Mouse (Mus musculus): ENCODE measurements around the gene Pttg1ip.

Pttg1ip gene

DNA sequence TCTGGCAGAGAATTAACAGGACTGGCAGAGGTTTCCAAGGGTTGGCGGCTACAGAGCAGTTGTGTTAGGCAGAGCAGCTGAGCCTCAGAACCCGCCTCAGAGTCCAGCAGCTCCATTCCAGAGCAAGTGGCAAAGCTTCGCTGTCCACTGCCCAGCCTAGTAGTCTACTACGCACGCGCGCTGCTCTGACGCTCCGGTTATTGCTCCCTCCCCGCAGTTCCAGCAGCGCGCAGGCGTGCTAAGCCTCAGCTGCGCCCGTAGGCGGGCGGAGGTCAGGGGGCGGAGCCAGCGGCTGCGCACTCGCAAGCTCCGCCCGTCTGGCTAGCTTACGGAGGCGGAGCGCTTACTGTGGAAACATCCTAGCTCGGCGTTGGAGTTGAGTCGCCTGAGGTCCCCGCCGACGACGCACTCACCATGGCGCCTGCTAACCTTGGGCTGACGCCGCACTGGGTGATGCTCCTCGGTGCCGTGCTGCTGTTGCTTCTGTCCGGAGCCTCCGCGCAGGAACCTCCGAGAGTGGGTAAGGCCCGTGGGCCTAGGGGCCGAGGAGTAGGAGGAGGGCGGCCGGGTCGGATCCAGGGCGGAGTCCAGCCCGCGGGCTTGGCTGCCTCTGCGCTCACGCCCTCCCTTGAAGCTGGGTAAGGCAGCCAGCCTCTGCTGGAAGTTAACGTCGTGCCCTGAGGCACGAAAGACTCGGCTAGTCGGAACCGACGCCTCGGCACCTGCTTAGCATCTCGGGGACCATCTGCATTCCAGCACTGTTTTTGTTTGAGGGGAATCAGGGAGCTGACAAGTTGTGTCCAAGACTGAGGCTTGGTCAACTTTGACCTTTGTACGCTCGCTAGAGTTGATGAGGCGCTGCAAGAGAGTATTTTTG lies at the start of gene Pttg1ip:
Gene Pttg1ip (plus strand): TSS at position 313 of the 877 bp plus-strand sequence.
- DNase-seq (ENCODE audit: low read depth, low spot score), result peak; percentile 94

DNA sequence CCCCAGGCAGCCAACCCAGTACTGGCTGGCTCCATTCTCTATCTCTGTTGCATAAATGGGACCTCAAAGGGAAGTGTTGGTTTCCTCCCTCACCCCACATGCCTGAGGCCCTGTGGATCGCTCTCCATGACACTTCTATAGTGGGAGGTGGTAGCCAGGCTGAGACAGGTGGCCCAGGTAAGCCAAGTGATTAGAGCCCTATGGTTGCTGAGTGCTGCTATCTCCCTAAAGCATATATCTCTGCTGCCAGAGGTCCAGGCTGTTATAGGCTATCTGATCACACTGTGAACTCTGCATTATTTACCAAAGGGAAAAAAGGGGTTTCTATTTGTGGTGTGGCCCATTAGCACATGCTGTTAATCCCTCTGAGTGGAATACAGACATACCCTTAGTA lies 49.5 kb upstream of the Pttg1ip start:
- no peak for DNase-seq (ENCODE audit: low read depth, low spot score)

DNA sequence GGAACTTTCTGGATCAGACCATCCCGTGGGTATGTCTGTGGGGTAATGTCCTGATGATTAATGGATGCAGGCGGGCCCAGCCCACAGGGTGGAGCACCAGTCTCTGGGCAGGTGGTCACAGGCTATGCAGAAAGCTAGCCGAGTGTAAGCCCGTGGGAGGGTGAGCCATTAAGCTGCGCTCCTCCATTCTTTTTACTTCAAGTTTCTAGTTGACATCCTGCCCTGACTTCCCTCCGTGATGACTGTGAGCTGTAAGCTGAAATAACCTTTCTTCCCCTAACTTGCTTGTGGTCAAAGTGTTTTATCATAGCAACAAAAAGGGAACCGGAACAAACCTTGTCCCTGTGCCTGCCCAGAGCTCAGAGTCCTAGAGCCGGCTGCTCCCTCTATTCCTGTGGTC lies 44.8 kb upstream of the Pttg1ip start:
- no peak for DNase-seq (ENCODE audit: low read depth, low spot score)

DNA sequence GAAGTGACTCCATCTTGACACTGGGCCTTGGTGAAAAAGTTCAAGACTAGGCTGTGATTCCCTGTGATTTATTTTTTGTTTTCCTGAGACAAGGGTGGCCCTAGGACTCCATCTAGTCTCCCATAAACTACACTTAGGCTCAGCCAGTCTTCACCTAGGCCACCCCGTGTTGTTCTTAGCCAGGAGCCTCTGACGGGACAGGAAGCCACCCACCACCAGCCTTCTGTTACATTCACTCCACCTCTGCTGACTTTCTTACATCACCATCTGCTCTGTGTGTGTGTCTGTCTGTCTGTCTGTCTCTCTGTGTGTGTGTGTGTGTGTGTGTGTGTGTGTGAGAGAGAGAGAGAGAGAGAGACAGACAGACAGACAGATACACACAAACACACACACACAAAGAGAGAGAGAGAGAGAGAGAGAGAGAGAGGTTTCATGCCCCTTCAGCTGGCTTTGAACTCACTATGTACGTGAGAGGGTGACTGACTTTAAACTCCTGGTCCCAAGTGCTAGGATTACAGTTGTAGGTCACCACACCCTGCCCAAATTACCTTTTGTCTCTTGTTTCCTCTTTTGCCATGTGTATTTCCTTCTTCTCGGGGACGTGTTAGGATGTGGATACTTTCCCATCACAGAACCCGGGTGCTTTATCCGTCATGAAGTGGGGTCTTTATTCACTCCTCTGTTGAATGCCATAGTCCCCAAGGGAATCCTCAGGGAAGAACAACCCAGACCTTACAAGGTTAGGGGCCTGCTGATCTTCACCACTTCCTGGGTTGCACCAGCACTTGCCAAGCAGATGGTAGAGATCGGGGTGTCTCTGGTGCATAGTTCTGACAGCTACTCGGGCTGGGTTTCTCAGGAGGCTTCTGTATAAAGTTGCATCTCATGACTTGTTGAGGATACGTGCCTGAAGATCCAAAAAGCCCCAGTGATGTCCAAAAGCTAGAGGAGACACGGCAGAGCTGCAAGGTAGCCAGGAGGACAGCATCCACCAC lies 44.0 kb upstream of the Pttg1ip start:
- DNase-seq (ENCODE audit: low read depth, low spot score), result no peak

DNA sequence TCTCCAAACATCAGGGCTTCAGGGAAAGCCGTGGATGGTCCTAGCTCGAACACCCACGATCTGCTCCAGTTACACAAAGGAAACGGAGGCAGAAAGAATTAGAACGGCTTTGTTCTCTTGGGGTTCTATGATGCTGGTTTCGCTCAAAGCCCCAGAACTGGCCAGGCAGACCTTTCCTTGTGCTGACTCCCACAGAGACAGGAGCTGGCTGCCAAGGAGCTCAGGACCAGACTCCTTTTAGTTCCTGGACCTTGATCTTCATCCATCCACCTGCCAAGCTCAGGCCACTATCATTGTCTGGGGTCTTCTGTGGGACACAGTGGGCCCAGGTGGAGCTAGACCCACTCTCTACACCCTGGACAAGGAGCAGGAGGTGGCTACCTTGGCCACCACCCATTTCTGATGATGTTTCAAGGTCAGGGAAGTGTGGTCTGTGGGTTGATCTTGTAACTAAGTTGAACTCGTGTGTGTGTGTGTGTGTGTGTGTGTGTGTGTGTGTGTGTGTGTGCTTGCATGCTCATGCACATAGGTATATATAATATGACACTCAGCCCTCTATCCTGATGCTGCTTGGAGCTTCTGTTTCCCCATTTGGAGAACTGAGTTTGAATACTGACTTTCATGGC lies 42.1 kb upstream of the Pttg1ip start:
- no peak for DNase-seq (ENCODE audit: low read depth, low spot score)

DNA sequence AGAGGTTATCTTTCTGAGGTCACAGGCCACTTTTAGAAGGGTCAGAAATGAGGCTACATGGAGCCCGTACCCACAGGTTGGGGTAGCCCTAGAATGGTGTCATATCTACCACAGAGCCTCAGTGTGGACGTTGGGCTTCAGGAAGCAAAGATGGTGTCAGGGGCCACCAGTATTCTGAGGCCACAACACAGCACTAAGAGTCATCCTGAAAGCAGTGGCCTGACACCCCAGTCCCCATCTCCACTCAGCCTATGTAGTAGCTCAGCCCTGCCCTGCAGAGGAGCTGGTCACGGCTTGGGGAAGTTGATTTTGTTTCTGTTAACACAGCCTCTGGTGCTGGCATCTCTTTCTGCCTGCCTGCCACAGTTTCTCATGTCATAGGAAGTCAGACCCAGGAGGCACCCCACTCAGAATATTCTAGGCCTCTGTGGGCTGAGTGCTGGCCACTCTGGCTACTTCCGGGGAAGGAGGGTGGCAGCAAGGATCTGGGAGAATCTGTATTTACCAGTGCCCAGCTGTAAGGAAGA lies 40.9 kb upstream of the Pttg1ip start:
- no peak for DNase-seq (ENCODE audit: low read depth, low spot score)

DNA sequence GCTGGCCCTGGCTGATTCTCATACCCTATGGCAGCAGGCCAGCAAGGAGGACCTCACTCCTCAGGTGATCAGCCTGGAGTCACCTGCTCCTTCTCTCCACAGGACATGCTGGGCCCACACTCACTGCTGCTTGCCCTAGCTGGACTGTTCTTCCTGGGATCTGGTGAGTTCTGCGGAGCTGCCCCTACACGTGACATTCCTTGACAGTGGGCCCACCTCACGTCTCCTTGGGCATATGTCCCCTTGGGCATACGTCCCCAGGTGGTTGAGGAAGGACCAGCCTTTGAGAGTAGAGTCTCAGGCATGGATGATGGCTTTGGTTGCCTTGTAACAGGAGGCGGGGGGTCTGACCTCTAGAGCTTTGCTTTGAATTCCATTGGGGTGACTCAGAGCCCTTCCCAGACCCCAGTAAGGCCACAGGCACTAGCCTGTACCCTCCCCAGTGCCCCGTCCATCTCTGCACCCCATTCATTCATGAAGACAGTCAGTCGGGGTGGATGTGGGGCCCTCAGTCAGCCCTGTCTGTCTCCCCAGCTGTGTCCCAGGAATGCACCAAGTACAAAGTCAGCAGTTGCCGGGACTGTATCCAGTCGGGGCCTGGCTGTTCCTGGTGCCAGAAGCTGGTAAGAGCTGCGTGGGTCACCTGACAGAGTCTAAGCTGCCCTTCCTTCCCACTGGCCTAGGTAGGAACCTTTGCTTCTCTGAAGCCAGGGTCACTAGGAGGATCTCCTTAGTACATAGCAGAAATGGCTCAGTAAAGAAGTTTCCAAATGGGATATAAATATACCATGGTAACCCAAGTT lies 39.5 kb upstream of the Pttg1ip start:
- DNase-seq (ENCODE audit: low read depth, low spot score), result no peak

DNA sequence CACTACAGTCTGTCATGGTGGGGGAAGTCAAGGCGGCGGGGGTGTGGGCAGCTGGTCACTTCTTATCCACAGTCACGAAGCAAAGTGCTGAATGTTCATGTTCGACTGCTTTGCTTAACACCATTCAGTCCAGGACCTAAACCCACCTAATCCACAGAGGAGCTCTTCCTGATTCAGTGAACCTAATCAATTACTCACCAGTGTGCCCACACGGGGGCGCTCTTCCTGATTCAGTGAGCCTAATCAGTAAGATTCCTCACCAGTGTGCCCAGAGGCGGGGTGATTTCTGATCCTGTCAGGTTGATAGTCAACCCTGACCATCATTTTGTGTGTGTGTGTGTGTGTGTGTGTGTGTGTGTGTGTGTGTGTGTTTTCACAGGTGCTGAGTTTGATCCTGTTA lies 38.3 kb upstream of the Pttg1ip start:
- DNase-seq (ENCODE audit: low read depth, low spot score), result no peak

DNA sequence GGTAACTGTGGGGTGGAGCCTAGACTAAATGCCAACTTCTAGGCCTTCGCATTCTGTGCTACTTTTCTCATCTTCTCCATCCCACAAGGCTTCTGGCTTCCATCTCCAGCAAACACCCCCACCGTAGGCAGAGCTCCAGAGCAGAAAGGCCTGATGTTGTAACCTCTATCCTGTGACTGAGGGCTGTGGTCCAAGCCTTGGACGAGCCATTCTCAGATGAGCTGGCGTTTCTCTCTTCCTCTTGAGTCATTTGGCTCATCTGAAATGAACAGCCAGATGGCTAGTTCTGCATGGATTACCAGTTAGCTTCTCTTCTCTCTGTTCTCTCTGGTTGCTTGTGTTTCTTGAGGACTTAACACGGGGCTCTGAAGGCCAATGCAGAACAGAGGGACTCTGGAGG lies 36.6 kb upstream of the Pttg1ip start:
- no peak for DNase-seq (ENCODE audit: low read depth, low spot score)

DNA sequence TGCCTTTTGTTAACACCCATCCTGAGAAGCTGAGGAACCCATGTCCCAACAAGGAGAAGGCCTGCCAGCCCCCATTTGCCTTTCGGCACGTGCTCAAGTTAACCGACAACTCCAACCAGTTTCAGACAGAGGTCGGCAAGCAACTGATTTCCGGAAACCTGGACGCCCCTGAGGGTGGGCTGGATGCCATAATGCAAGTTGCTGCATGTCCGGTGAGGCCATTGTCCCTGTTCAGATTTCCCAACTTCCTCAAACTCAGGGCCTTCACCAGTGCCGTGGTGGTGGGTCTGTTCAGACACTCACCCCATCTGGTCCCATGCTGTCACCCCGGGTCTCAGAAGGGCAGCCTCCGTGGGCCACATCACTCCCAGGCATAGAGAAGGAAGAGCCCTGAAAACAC lies 32.9 kb upstream of the Pttg1ip start:
- no peak for DNase-seq (ENCODE audit: low read depth, low spot score)

DNA sequence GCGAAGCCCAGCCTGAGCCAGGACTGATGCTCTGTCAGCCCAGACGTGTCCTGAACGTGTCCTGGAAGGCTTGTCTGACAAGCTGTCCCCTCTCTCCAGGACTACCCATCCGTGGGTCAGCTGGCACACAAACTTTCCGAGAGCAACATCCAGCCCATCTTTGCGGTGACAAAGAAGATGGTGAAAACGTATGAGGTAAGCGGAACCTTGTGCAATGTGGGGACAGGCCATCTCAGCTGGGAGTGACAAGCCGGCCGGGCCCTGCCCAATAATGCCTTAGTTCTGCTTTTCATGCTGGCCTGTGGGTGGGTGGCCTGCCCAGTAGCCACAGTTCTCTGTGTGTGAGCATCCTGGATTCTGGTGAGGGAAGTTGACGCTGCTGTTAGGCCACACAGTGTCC lies 30.6 kb upstream of the Pttg1ip start:
- no peak for DNase-seq (ENCODE audit: low read depth, low spot score)

DNA sequence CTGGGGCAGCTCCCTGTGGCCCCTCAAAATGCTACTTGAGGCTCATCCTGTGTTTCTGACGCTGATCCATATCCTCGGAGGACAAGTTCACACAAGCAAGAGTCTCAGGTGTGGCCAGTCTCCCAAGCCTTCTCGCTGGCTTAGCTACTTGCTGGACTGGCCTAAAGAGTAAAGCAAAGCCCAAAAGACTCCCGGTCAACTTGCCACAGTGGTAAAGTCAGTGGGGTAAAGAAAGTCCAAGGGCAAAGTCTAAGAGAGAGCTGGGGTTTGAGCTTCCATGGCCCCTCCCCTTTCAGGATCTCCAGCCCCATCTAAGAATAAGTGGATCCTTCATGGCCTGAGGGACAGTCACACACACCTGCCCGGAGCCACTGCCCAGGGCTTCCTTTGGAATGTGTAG lies 29.4 kb upstream of the Pttg1ip start:
- no peak for DNase-seq (ENCODE audit: low read depth, low spot score)

DNA sequence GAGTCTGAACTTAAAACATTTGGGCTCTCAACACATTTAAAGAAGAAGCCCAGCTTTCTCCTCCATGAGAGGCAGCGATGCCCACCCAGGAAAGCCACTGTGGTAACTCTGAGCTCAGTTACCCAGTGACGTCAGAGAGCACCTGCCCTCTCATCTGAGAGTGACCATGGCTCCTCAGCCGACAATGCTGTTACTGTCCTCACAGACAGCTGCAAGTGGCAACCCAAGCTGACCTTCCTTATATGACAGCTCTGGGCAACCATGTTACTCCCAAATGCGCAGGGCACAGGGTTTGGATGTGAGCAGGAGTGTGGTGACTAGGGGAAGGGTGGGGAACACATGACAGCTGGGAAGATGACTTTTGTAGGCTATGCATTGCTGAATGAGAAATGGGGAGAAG lies 28.2 kb upstream of the Pttg1ip start:
- DNase-seq (ENCODE audit: low read depth, low spot score), result no peak

DNA sequence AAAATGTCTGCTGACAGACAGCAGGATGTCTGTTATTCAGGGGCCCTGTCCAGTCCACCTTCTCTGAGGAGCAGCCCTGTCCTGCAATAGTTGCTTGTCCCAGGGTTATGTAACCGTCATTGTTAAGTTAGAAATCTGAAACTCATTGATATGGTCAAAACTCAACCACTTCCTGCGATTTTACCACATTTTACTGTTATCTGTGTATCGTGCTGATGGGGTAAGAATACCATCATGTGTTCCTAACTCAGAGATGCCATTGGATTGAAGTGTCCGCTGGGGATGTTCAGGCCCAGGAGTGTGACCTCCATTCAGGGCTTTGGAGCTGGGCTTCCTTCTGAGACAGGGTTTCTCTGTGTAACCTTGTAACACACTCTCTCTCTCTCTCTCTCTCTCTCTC lies 26.6 kb upstream of the Pttg1ip start:
- no peak for DNase-seq (ENCODE audit: low read depth, low spot score)

DNA sequence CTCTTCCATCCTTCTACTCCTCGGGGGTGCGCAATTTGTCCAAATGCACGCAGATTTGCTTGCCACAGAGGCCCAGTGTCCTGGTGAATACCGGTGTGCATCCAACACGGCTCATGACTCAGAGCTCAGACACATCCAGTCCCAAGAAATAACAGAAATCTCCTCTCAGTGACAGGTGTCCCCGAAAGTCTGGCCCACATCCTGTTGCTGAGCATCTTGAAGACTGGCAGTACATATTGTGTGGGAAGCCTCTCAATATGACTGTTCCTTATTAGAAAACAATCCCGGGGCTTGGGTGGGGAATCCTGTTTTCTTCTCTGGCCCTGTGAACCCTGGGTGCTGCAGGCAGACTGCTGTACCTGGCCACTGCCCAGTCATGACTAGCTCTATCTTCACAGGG lies 24.9 kb upstream of the Pttg1ip start:
- DNase-seq (ENCODE audit: low read depth, low spot score), result no peak

DNA sequence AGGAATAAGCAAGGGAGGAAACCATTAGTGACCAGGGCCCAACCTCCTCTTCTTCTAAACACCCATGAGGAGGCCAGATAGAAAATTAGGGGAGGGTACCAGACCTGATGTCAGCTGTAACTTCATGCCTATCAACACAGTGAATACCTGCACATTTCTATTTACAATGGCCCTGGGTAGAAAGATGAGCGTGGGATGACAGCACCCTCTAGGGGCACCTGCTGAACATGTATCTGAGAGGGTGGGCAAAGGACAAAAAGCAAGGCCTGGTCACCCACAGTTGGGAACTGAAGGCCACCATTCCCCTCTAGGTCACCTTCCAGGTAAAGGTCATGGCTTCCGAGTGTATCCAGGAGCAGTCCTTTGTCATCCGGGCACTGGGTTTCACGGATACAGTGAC lies 23.9 kb upstream of the Pttg1ip start:
- no peak for DNase-seq (ENCODE audit: low read depth, low spot score)

DNA sequence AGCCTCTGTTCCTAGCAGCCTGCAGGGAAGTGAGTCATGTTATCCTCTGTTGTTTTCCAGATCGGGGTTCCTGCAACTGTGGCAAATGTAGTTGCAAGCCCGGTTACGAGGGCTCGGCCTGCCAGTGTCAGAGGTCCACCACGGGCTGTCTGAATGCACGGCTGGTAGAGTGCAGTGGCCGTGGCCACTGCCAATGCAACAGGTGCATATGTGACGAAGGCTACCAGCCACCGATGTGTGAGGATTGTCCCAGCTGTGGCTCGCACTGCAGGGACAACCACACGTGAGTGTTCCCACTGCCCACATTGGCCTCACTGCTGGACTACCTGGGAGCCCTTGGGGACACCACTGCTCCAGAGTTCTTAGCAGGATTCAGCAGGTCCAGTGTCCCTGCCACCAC lies 21.4 kb upstream of the Pttg1ip start:
- DNase-seq (ENCODE audit: low read depth, low spot score), result no peak

DNA sequence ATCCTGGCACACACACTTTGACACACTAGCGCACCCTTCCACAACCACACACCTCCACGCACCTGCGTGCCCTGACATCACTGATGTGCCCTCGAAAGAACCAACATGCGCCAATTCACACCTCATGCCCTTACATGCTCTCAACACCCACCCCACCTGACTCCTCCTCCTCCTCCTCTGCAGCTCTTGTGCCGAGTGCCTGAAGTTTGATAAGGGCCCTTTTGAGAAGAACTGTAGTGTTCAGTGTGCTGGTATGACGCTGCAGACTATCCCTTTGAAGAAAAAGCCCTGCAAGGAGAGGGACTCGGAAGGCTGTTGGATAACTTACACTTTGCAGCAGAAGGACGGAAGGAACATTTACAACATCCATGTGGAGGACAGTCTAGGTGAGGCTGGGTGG lies 20.7 kb upstream of the Pttg1ip start:
- DNase-seq (ENCODE audit: low read depth, low spot score), result no peak

DNA sequence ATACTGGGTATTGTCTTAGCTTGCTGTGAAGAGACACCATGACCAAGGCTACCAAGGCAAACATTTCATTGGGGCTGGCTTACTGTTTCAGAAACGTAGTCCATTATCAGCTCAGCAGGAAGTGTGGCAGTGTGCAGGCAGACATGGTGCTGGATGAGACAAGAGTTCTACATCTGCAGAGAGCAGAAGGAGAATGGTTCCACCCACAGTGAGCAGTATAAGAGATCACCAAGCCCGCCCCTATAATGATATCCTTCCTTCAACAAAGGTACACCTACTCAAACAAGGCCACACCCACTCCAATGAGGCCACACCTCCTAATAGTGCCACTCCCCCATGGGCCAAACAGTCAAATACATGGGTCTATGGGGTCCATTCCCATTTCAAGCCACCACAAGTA lies 20.0 kb upstream of the Pttg1ip start:
- no peak for DNase-seq (ENCODE audit: low read depth, low spot score)

DNA sequence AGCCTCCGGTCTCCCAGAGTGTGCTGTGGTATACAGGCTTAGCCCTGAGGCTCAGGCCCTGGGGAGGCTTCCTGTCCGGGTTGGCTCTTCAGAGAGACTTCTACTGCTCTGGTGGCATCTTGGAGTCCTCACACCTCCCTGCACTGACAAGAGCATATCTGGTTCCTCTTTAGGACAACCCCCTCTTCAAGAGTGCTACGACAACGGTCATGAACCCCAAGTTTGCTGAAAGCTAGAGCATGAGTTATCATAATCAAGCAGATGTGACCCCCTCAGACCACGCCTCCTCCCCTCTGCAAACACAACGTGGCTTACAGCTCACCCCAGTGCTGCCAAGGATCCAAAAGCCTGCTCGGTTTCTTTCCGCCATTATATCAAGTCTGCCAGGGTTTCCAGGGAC lies 16.5 kb upstream of the Pttg1ip start:
- no peak for DNase-seq (ENCODE audit: low read depth, low spot score)

DNA sequence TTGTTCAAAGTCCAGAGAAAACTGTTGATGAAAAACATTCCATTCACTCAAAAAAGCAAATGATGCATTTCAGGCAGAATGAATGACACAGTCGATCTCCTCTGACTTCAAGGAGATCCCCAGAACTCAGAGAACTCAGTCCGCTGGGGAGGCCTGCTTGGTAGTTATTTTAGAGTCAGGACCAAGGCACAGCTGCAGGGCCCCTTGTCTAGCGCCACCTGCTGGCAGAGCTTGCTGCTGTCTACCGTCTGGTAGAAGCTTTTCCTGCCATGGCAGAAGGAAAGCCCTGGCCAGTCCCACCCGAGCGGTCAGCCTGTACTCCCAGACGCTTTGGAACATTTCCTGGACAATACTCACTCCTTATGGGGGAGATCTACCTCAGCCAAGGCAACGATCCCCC lies 14.9 kb upstream of the Pttg1ip start:
- DNase-seq (ENCODE audit: low read depth, low spot score), result no peak

Data from retina, adult 2 months (tissue).